Comparison of ENCODE assay signal across 9 mouse cellular contexts in genomic region chr2:29052943-29053454, GRCm38 (mm10). TPM values are rescaled to one million over a fixed set of nuclear protein-coding genes. Genes with fewer than 3 reads are reported as not detected.
DNase-seq lines count a peak whose midpoint lies in the region; ATAC-seq and TF ChIP-seq lines count a peak whose summit lies in the region.
"Had no signal": no experiment of that assay in that cellular context is flagged by ENCODE, and none has a peak within 500 bp of the region (broad histone marks: within the 10 kb centered on the region; RNA-seq: fewer than 3 reads in every experiment).

No protein-coding gene starts in this region.

- H3K27ac ChIP-seq in kidney, embryonic 15.5 days: no peak overlapping the region
- no peak overlapping the region for H3K27ac ChIP-seq in liver, postnatal 0 days (ENCODE audit: low read depth)
- H3K27ac ChIP-seq in neural tube, embryonic 11.5 days (ENCODE audit: low read depth, low read length): no peak overlapping the region
- no peak overlapping the region for H3K27ac ChIP-seq in thymus, adult 2 months (ENCODE audit: control insufficient read depth, insufficient read depth, low read length)
- H3K27ac ChIP-seq: stomach, embryonic 15.5 days had no signal

- peak; percentile 82 for TF ChIP-seq CTCF in E14TG2a.4 (conservative IDR thresholded peaks at IDR 0.05; ENCODE audit: low read length)
- peak; percentile 84 for TF ChIP-seq CTCF in liver, postnatal 0 days (IDR thresholded peaks at IDR 0.05; ENCODE audit: low read depth)
- TF ChIP-seq CTCF in thymus, adult 2 months (IDR thresholded peaks at IDR 0.05; ENCODE audit: borderline replicate concordance, control insufficient read depth, extremely low read depth, insufficient read depth, low read length, poor library complexity): peak; percentile 93

- no peaks in the 10 kb centered on the region for H3K36me3 ChIP-seq in E14TG2a.4 (ENCODE audit: insufficient read depth, low read length)
- no peaks in the 10 kb centered on the region for H3K36me3 ChIP-seq in kidney, embryonic 15.5 days
- H3K36me3 ChIP-seq in liver, postnatal 0 days (replicated peaks; ENCODE audit: insufficient read depth, low read length): no peaks in the 10 kb centered on the region
- no peaks in the 10 kb centered on the region for H3K36me3 ChIP-seq in neural tube, embryonic 11.5 days (ENCODE audit: control insufficient read depth, insufficient read depth, low read length)
- no peaks in the 10 kb centered on the region for H3K36me3 ChIP-seq in thymus, adult 2 months (ENCODE audit: control insufficient read depth, insufficient read depth, low read length)
- H3K36me3 ChIP-seq: stomach, embryonic 15.5 days had no signal

- no peak overlapping the region for H3K4me3 ChIP-seq in E14TG2a.4 (replicated peaks; ENCODE audit: low read length)
- H3K4me3 ChIP-seq in kidney, embryonic 15.5 days (replicated peaks): no peak overlapping the region
- H3K4me3 ChIP-seq in liver, postnatal 0 days (ENCODE audit: low read depth, low read length): no peak overlapping the region
- no peak overlapping the region for H3K4me3 ChIP-seq in neural tube, embryonic 11.5 days (ENCODE audit: low read depth, low read length)
- H3K4me3 ChIP-seq in thymus, adult 2 months (ENCODE audit: control insufficient read depth, insufficient read depth, low read length): no peak overlapping the region

- DNase-seq in 3T3-L1 (ENCODE audit: low read depth, low spot score): peak; percentile 68
- DNase-seq in c-Kit-positive CD71-positive TER-119-positive erythroid progenitor cells, embryonic 14.5 days (ENCODE audit: low spot score): peak; percentile 56
- DNase-seq in frontal cortex, postnatal 36 days (ENCODE audit: low spot score in 2 of 2): peak; percentile 48 to 49
- DNase-seq in liver, postnatal 0 days: peak; percentile 75
- DNase-seq in neural tube, embryonic 11.5 days (ENCODE audit: low spot score): peak; percentile 78
- DNase-seq in thymus, adult 2 months: peak; percentile 60

- no peaks in the 10 kb centered on the region for H3K9me3 ChIP-seq in E14TG2a.4 (ENCODE audit: low read length)
- no peaks in the 10 kb centered on the region for H3K9me3 ChIP-seq in kidney, embryonic 15.5 days (replicated peaks)
- no peaks in the 10 kb centered on the region for H3K9me3 ChIP-seq in liver, postnatal 0 days (ENCODE audit: low read length)
- H3K9me3 ChIP-seq in neural tube, embryonic 11.5 days (ENCODE audit: control insufficient read depth, low read length): no peaks in the 10 kb centered on the region
- H3K9me3 ChIP-seq: stomach, embryonic 15.5 days had no signal

- TF ChIP-seq EP300 in liver, postnatal 0 days (IDR thresholded peaks at IDR 0.05; ENCODE audit: low read depth): no peak

- H3K4me1 ChIP-seq in E14TG2a.4 (replicated peaks; ENCODE audit: low read depth, low read length): peaks cover 22% of the 10 kb centered on the region
- peaks cover 12% of the 10 kb centered on the region for H3K4me1 ChIP-seq in kidney, embryonic 15.5 days
- H3K4me1 ChIP-seq in liver, postnatal 0 days (ENCODE audit: insufficient read depth): peaks cover 14% of the 10 kb centered on the region
- no peaks in the 10 kb centered on the region for H3K4me1 ChIP-seq in neural tube, embryonic 11.5 days (ENCODE audit: control insufficient read depth, insufficient read depth, low read length)
- peaks cover 16% of the 10 kb centered on the region for H3K4me1 ChIP-seq in thymus, adult 2 months (replicated peaks; ENCODE audit: control insufficient read depth, insufficient read depth, low read length)

- no peak overlapping the region for H3K9ac ChIP-seq in kidney, embryonic 15.5 days
- no peak overlapping the region for H3K9ac ChIP-seq in liver, postnatal 0 days (replicated peaks)
- no peak overlapping the region for H3K9ac ChIP-seq in neural tube, embryonic 11.5 days (ENCODE audit: low read length)
- H3K9ac ChIP-seq: stomach, embryonic 15.5 days had no signal

- ATAC-seq in kidney, embryonic 15.5 days (replicated peaks; ENCODE audit: low FRiP score): 0 out of 2 replicates have a peak, but pooled peaks have one; percentile 22
- ATAC-seq in liver, postnatal 0 days: peak; percentile 50
- no peak for ATAC-seq in neural tube, embryonic 11.5 days (ENCODE audit: insufficient read depth, low FRiP score, low TSS enrichment)

- H3K4me2 ChIP-seq in kidney, embryonic 15.5 days: no peak overlapping the region
- no peak overlapping the region for H3K4me2 ChIP-seq in liver, postnatal 0 days (ENCODE audit: low read depth, low read length)
- H3K4me2 ChIP-seq in neural tube, embryonic 11.5 days (ENCODE audit: low read depth): no peak overlapping the region
- H3K4me2 ChIP-seq: stomach, embryonic 15.5 days had no signal

- no peak for TF ChIP-seq POLR2A in thymus, adult 2 months (IDR thresholded peaks at IDR 0.05; ENCODE audit: control insufficient read depth, extremely low read depth, insufficient read depth, low read length, poor library complexity)

- peaks cover 9% of the 10 kb centered on the region for H3K27me3 ChIP-seq in E14TG2a.4 (ENCODE audit: insufficient read depth, low read length)
- H3K27me3 ChIP-seq in kidney, embryonic 15.5 days: peaks cover 78% of the 10 kb centered on the region
- peaks cover 10% of the 10 kb centered on the region; the same call in 1 of the 2 replicates for H3K27me3 ChIP-seq in liver, postnatal 0 days (ENCODE audit: insufficient read depth, low read length)
- H3K27me3 ChIP-seq in neural tube, embryonic 11.5 days (ENCODE audit: control insufficient read depth, insufficient read depth, low read length): peaks cover 10% of the 10 kb centered on the region
- H3K27me3 ChIP-seq in thymus, adult 2 months (ENCODE audit: control insufficient read depth, insufficient read depth, low read length): no peaks in the 10 kb centered on the region

- WGBS in kidney, embryonic 15.5 days: 28% methylated on average over 4 of the region's 4 CpGs
- WGBS in liver, postnatal 0 days (ENCODE audit: insufficient replicate concordance): 23% methylated on average over 4 of the region's 4 CpGs
- 30% methylated on average over 4 of the region's 4 CpGs for WGBS in neural tube, embryonic 11.5 days
- WGBS in thymus, adult 2 months: 37% methylated on average over 4 of the region's 4 CpGs

RNA-seq across cellular contexts. Expression of gene Cfap77, which starts 1.9 kb away (rescaled TPM):
- polyA plus RNA-seq in kidney, embryonic 15.5 days (2015; fragmentation: Nextera tagmentation; extraction: Ambion mirVana): 0.31 and 0.35 TPM in 2 replicates
- polyA plus RNA-seq in liver, postnatal 0 days (2015; fragmentation: Nextera tagmentation; extraction: Ambion mirVana): 0.06 TPM in 1 of 2 replicates, not detected in the other
- 0.33 TPM in 1 of 2 replicates, not detected in the other for polyA plus RNA-seq in neural tube, embryonic 11.5 days (2014; fragmentation: Nextera tagmentation; extraction: Ambion mirVana)
- 0.38 and 0.48 TPM in 2 replicates for polyA plus RNA-seq in thymus, adult 2 months (2012; rRNA removed)

RNA-seq across cellular contexts. Expression of gene Ttf1, which starts 7.1 kb away (rescaled TPM):
- polyA plus RNA-seq in kidney, embryonic 15.5 days (2015; fragmentation: Nextera tagmentation; extraction: Ambion mirVana): 11.5 and 11.7 TPM in 2 replicates
- polyA plus RNA-seq in liver, postnatal 0 days (2015; fragmentation: Nextera tagmentation; extraction: Ambion mirVana): 3.0 and 3.1 TPM in 2 replicates
- polyA plus RNA-seq in neural tube, embryonic 11.5 days (2014; fragmentation: Nextera tagmentation; extraction: Ambion mirVana): 11.7 and 12.2 TPM in 2 replicates
- 12.2 and 12.7 TPM in 2 replicates for polyA plus RNA-seq in thymus, adult 2 months (2012; rRNA removed)
